Mouse (Mus musculus) liver, embryonic 11.5 days (tissue): ENCODE data around the gene Pgs1. TPM values are rescaled to one million over a fixed set of nuclear protein-coding genes. Genes with fewer than 3 reads are reported as not detected.

Experiments used
- ATAC-seq: fragments of 200-750 bp; cut with Nextera tagmentation; replicated peaks from 2 replicates; pipeline ENCODE4 v1.8.0; 2017; ENCODE audit warnings: moderate number of reproducible peaks, mild to moderate bottlenecking, moderate TSS enrichment, moderate library complexity; ENCODE audit not compliant: low FRiP score
- DNase-seq: peaks from one replicate; pipeline ENCODE4 v3.0.0-alpha.2; 2017; ENCODE audit warnings: low spot score
- H3K27ac ChIP-seq: fragments of 300-500 bp; sonication (generic); 2 replicates; pipeline ENCODE4 v1.5.1; 2014; ENCODE audit warnings: mild to moderate bottlenecking, low read depth, low read length, control low read depth
- H3K27me3 ChIP-seq: fragments of 300-500 bp; sonication (generic); replicated peaks from 2 replicates; pipeline ENCODE4 v1.6.1; 2014; ENCODE audit warnings: low read length, mixed read lengths; ENCODE audit not compliant: control insufficient read depth, insufficient read depth
- H3K36me3 ChIP-seq: fragments of 300-500 bp; sonication (generic); 2 replicates; pipeline ENCODE4 v1.6.1; 2014; ENCODE audit warnings: mild to moderate bottlenecking, low read length, moderate library complexity, mixed read lengths; ENCODE audit not compliant: control insufficient read depth, insufficient read depth
- H3K4me1 ChIP-seq: fragments of 300-500 bp; sonication (generic); replicated peaks from 2 replicates; pipeline ENCODE4 v1.6.1; 2014; ENCODE audit warnings: low read length, mixed read lengths; ENCODE audit not compliant: control insufficient read depth, insufficient read depth
- H3K4me2 ChIP-seq: fragments of 300-500 bp; sonication (generic); 2 replicates; pipeline ENCODE4 v1.6.1; 2014; ENCODE audit warnings: mild to moderate bottlenecking, control low read depth, moderate library complexity
- H3K4me3 ChIP-seq: fragments of 300-500 bp; sonication (generic); 2 replicates; pipeline ENCODE4 v1.5.1; 2014; ENCODE audit warnings: low read depth, low read length, control low read depth
- H3K9ac ChIP-seq: fragments of 300-500 bp; sonication (generic); 2 replicates; pipeline ENCODE4 v1.6.1; 2014; ENCODE audit warnings: low read depth, low read length, control low read depth
- H3K9me3 ChIP-seq: fragments of 300-500 bp; sonication (generic); 2 replicates; pipeline ENCODE4 v1.6.1; 2016; ENCODE audit warnings: low read length, inconsistent platforms, mixed read lengths; ENCODE audit not compliant: control insufficient read depth
- WGBS: fragments of 180-500 bp; shearing (Covaris S2); extraction: QIAGEN DNeasy Blood & Tissue Kit; methylation state at CpG from one replicate; pipeline ENCODE4 v1.1.7; 2014; 5-methylcytosine and 5-hydroxymethylcytosine counted together
- polyA plus RNA-seq: library from polyadenylated mRNA; unstranded; fragments of >200 nt; fragmentation: Nextera tagmentation; extraction: Ambion mirVana; gene quantifications from 2 replicates; pipeline ENCODE4 v1.2.1, GENCODE M21; 2014

The Pgs1 gene
- polyA plus RNA-seq, 1 experiment from 2014 or later = 31.9 TPM

DNA sequence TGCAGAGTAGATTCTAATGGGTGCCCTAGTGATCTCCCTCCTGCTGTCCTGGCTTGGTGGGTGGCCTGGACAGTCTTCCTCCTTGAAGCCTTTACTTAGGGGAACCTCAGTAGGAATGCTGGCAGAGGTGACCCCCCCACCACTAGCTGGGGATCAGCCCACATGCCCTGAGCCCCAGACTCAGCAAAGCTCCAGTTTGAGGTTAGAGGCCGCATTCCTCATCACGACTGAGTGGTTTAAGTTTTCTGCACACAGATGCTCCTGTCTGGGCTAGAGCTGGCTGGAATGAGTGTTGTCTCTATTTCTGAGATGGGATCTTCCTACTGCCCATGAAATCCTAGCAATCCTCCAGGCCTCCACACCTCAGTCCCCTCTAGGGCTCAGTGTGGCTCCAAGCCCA lies 38.0 kb downstream of the Pgs1 start:
- Histone ChIP-seq H3K27ac (no peak overlapping the region), H3K27me3 (no peaks in the 10 kb centered on the region), H3K36me3 (peaks cover 13% of the 10 kb centered on the region), H3K4me1 (no peaks in the 10 kb centered on the region), H3K9me3 (no peaks in the 10 kb centered on the region), H3K4me2 (no peak overlapping the region), H3K9ac (no peak overlapping the region), H3K4me3 (no peak overlapping the region)
- no peak for ATAC-seq
- no peak for DNase-seq
- 82% methylated on average over 2 of the region's 2 CpGs for WGBS

DNA sequence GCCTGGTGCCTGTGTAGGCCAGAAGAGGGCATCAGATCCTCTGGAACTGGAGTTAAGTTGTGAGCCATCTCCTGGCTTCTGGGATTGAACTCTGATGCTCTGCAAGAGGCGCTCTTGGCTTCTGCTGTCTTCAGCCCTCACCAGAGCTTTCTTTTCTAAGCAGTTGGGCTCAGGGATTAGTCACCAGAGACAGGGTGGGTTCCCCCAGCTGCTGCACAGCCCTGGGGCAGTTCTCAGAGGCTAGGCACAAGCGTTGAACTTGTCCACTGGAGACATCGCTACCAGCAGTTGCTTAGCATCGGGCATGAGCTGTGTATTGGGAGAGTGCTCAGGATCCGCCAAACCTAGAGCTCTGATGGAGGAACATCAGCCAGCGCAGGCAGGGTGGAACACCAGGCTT lies 43.1 kb downstream of the Pgs1 start:
- ATAC-seq (no peak), DNase-seq (no peak)
- WGBS = 91% methylated on average over 6 of the region's 6 CpGs

GRCm38 (mm10) chr11:118031134-118031533 lies 45.0 kb downstream of the Pgs1 start:
- Histone ChIP-seq H3K36me3 (peaks cover 2% of the 10 kb centered on the region; the same call in 1 of the 2 replicates), H3K9me3 (no peaks in the 10 kb centered on the region), H3K27ac (no peak overlapping the region), H3K4me2 (no peak overlapping the region), H3K4me3 (no peak overlapping the region), H3K9ac (no peak overlapping the region), H3K27me3 (no peaks in the 10 kb centered on the region), H3K4me1 (no peaks in the 10 kb centered on the region)
- 85% methylated on average over 9 of the region's 9 CpGs for WGBS
- no peak for ATAC-seq
- DNase-seq = no peak

More for the DNA sequence above, 43.1 kb downstream of the Pgs1 start:
- H3K9ac ChIP-seq = no peak overlapping the region
- no peaks in the 10 kb centered on the region for H3K9me3 ChIP-seq
- peaks cover 4% of the 10 kb centered on the region for H3K36me3 ChIP-seq
- no peak overlapping the region for H3K4me2 ChIP-seq
- H3K4me3 ChIP-seq = no peak overlapping the region
- H3K27ac ChIP-seq = no peak overlapping the region
- H3K4me1 ChIP-seq = no peaks in the 10 kb centered on the region
- H3K27me3 ChIP-seq = no peaks in the 10 kb centered on the region

DNA sequence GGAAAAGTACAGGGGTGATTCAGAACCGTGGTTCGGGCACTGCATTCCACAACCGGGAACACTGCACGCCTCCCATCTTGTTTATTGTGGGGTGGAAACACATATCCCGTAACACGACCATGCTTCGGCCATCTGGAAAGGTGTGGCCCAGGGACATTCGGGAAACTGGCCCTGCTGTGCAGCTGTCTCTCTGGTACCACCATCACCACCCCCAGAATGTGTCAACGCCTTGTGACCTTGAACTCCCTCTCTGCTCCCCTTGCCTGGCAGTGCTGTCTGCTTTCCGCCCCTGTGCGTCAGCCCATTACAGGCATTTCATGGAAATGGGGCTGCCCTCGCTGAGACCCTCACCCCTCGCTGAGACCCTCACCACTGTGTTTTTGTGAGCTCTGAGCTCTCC lies 48.3 kb downstream of the Pgs1 start:
- Histone ChIP-seq H3K4me1 (no peaks in the 10 kb centered on the region), H3K9me3 (no peaks in the 10 kb centered on the region), H3K9ac (no peak overlapping the region), H3K27me3 (no peaks in the 10 kb centered on the region), H3K27ac (no peak overlapping the region), H3K4me2 (no peak overlapping the region), H3K36me3 (no peaks in the 10 kb centered on the region), H3K4me3 (no peak overlapping the region)
- DNase-seq (no peak), ATAC-seq (no peak)
- WGBS = 73% methylated on average over 13 of the region's 13 CpGs

DNA sequence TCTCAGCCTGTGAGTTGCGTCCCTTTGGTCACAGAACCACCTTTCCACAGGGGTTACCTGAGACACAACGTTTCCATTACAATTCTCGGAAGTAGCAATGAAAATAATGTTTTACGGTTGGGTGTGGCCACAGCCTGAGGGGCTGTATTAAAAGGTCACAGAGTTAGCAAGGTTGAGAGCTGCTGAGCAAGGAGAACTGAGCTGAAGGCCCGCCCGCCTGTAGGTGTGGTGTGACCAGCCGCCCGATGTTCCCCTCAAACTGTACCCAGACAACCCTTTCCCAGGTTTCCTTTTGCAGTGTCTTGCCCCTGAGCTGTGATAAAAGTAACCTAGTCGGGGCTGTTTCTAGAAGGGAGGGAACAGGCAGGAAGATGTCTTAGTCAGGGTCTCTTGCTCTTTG lies 49.0 kb downstream of the Pgs1 start:
- H3K27me3 ChIP-seq = no peaks in the 10 kb centered on the region
- 68% methylated on average over 9 of the region's 9 CpGs for WGBS
- H3K4me3 ChIP-seq = no peak overlapping the region
- no peak for ATAC-seq
- H3K4me2 ChIP-seq = no peak overlapping the region
- no peaks in the 10 kb centered on the region for H3K9me3 ChIP-seq
- no peak overlapping the region for H3K27ac ChIP-seq
- H3K9ac ChIP-seq = no peak overlapping the region
- no peak for DNase-seq
- no peaks in the 10 kb centered on the region for H3K4me1 ChIP-seq
- H3K36me3 ChIP-seq = no peaks in the 10 kb centered on the region

DNA sequence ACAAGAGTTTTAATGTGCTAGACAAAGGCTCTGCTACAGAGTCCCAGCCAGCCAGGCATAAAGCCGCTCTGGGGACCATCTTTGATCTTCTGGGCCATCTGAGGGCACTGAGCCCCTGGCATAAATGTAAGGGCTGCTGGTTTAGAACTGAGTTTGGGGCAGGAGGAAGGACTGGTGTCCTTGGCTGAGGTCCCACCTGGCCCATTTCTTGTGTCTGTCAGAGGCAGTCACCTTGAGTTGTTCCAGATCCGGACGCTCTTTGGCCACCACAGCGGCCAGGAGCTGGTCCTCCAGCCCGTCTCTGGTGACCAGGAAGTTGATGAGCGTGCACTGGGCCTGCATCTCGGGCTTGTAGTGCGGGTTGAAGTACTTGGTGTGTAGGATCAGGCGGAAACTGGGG lies 56.7 kb downstream of the Pgs1 start:
- H3K4me3 ChIP-seq = no peak overlapping the region
- no peaks in the 10 kb centered on the region; the same call in 1 of the 2 replicates for H3K4me1 ChIP-seq
- 86% methylated on average over 9 of the region's 9 CpGs for WGBS
- no peak overlapping the region for H3K4me2 ChIP-seq
- H3K36me3 ChIP-seq = no peaks in the 10 kb centered on the region
- no peak for DNase-seq
- H3K9ac ChIP-seq = no peak overlapping the region
- ATAC-seq = no peak
- no peaks in the 10 kb centered on the region for H3K9me3 ChIP-seq
- H3K27ac ChIP-seq = no peak overlapping the region
- H3K27me3 ChIP-seq = no peaks in the 10 kb centered on the region

- Histone ChIP-seq H3K4me2 (no peak overlapping the region), H3K27ac (no peak overlapping the region), H3K4me3 (no peak overlapping the region), H3K36me3 (no peaks in the 10 kb centered on the region), H3K4me1 (no peaks in the 10 kb centered on the region; the same call in 1 of the 2 replicates), H3K9me3 (no peaks in the 10 kb centered on the region), H3K9ac (no peak overlapping the region), H3K27me3 (no peaks in the 10 kb centered on the region)
- DNase-seq (no peak), ATAC-seq (no peak)
- WGBS = 54% methylated on average over 14 of the region's 14 CpGs
These were observed 57.3 kb downstream of the Pgs1 start for GRCm38 (mm10) chr11:118043293-118043907.

- 38% methylated on average over 8 of the region's 8 CpGs for WGBS
- Histone ChIP-seq H3K9me3 (no peaks in the 10 kb centered on the region), H3K36me3 (no peaks in the 10 kb centered on the region), H3K4me2 (no peak overlapping the region), H3K9ac (no peak overlapping the region), H3K27ac (no peak overlapping the region), H3K4me3 (no peak overlapping the region), H3K4me1 (no peaks in the 10 kb centered on the region), H3K27me3 (no peaks in the 10 kb centered on the region)
- ATAC-seq (no peak), DNase-seq (no peak)
These were observed 63.5 kb downstream of the Pgs1 start for GRCm38 (mm10) chr11:118049641-118050040.

GRCm38 (mm10) chr11:118050174-118050573 lies 64.1 kb downstream of the Pgs1 start:
- H3K9me3 ChIP-seq = no peaks in the 10 kb centered on the region
- ATAC-seq (no peak), DNase-seq (no peak)
- no peaks in the 10 kb centered on the region for H3K27me3 ChIP-seq
- no peak overlapping the region for H3K4me2 ChIP-seq
- no peaks in the 10 kb centered on the region for H3K4me1 ChIP-seq
- no peak overlapping the region for H3K9ac ChIP-seq
- H3K36me3 ChIP-seq = no peaks in the 10 kb centered on the region
- 76% methylated on average over 16 of the region's 16 CpGs for WGBS
- H3K27ac ChIP-seq = no peak overlapping the region
- H3K4me3 ChIP-seq = no peak overlapping the region
